Mouse (Mus musculus) thymus, adult 2 months (tissue): ENCODE measurements around the gene Mfap1b.

Source experiments
- CTCF ChIP-seq: fragments of 200-500 bp; IDR thresholded peaks from 2 replicates; pipeline ENCODE4 v1.5.1; 2012; ENCODE audit warnings: mild to moderate bottlenecking, control low read depth, low read length, moderate library complexity, borderline replicate concordance; ENCODE audit not compliant: control insufficient read depth, poor library complexity, insufficient read depth; ENCODE audit errors: extremely low read depth
- POLR2A ChIP-seq: fragments of 200-500 bp; IDR thresholded peaks from 2 replicates; pipeline ENCODE4 v1.6.1; 2012; ENCODE audit warnings: mild to moderate bottlenecking, low read length, control low read depth, moderate library complexity; ENCODE audit not compliant: control insufficient read depth, poor library complexity, insufficient read depth; ENCODE audit errors: extremely low read depth

DNA sequence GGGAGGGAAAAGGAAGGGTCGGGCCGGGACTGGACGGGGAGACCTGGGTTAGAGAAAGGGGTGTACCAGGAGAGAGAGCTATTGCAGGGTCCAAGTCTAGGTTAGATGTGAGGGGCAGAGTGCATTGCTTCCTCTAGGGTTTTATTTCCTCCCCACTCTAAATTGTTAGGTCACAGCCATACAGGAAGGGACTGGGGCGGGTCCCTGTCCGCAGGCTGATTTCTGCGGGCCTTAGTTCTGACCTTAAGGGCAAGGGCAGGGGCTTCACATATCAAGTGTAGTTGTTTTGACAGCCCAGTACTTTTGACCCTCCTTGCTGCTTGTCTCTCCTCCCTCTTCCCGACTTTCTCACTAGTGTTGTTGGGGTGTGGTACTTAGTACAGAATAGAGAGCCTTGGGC is 23.8 kb downstream of the Mfap1b start:
- TF ChIP-seq POLR2A (no peak), CTCF (no peak)
